Comparison of ENCODE assay signal across 18 mouse cellular contexts in the genomic region with DNA sequence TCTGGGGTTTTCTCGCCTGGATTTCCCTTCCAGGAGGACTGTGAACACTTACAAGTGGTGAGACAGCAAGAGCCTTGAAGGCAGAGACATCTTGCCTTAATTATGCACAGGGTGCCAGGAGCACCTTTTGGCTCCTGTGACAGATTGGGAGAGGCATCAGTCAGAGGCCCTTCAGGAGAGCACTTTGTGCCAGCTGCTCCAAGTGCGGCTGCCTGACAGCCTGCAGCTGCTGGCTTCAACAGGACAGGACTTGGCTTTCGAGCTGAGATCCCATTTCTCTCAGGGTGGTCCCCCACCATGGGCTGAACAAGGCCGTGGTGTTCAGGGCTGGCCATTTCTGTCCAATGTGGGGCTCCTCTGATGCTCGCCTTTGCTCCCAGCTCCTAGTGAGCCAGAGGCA.
A peak's percentile ranks its signal among the peaks of the same experiment; 100 is the strongest.
DNase-seq lines count a peak whose midpoint lies in the region; ATAC-seq and TF ChIP-seq lines count a peak whose summit lies in the region.
"Had no signal": no experiment of that assay in that cellular context is flagged by ENCODE, and none has a peak within 500 bp of the region (broad histone marks: within the 10 kb centered on the region; RNA-seq: fewer than 3 reads in every experiment).

No protein-coding gene starts in this region.

- TF ChIP-seq EP300 in lung, postnatal 0 days (IDR thresholded peaks at IDR 0.05): no peak

- no peak overlapping the region for H3K9ac ChIP-seq in hindbrain, embryonic 11.5 days (ENCODE audit: low read depth, low read length)
- no peak overlapping the region for H3K9ac ChIP-seq in lung, embryonic 16.5 days (ENCODE audit: low read length)
- no peak overlapping the region for H3K9ac ChIP-seq in lung, postnatal 0 days (replicated peaks; ENCODE audit: low read depth)
- H3K9ac ChIP-seq: embryonic facial prominence, embryonic 15.5 days; liver, embryonic 14.5 days had no signal

- H3K27me3 ChIP-seq in hindbrain, embryonic 11.5 days (ENCODE audit: control insufficient read depth, insufficient read depth, low read length): peaks cover 2% of the 10 kb centered on the region; the same call in 1 of the 2 replicates
- H3K27me3 ChIP-seq in hindbrain, embryonic 10.5 days (ENCODE audit: insufficient read depth, poor library complexity, severe bottlenecking): peaks cover 87% of the 10 kb centered on the region
- H3K27me3 ChIP-seq in lung, embryonic 16.5 days (ENCODE audit: control insufficient read depth, insufficient read depth, low read depth, low read length): peaks cover 2% of the 10 kb centered on the region; the same call in 1 of the 2 replicates
- H3K27me3 ChIP-seq in lung, postnatal 0 days (replicated peaks; ENCODE audit: insufficient read depth, low read length): no peaks in the 10 kb centered on the region
- peaks cover 91% of the 10 kb centered on the region for H3K27me3 ChIP-seq in embryonic facial prominence, embryonic 10.5 days (replicated peaks; ENCODE audit: low read depth, poor library complexity, severe bottlenecking)

- no peak overlapping the region for H3K27ac ChIP-seq in hindbrain, embryonic 11.5 days (ENCODE audit: low read depth, low read length)
- no peak overlapping the region for H3K27ac ChIP-seq in hindbrain, embryonic 10.5 days
- no peak overlapping the region for H3K27ac ChIP-seq in lung, embryonic 16.5 days (ENCODE audit: low read length)
- no peak overlapping the region for H3K27ac ChIP-seq in lung, postnatal 0 days (ENCODE audit: low read length)
- H3K27ac ChIP-seq in embryonic facial prominence, embryonic 10.5 days (replicated peaks): no peak overlapping the region
- H3K27ac ChIP-seq: embryonic facial prominence, embryonic 15.5 days; liver, embryonic 14.5 days had no signal

- H3K9me3 ChIP-seq in hindbrain, embryonic 11.5 days (ENCODE audit: control insufficient read depth, low read length): no peaks in the 10 kb centered on the region
- no peaks in the 10 kb centered on the region for H3K9me3 ChIP-seq in hindbrain, embryonic 10.5 days
- H3K9me3 ChIP-seq in lung, embryonic 16.5 days (ENCODE audit: control insufficient read depth, low read length): no peaks in the 10 kb centered on the region
- no peaks in the 10 kb centered on the region for H3K9me3 ChIP-seq in lung, postnatal 0 days (ENCODE audit: low read length)
- H3K9me3 ChIP-seq in embryonic facial prominence, embryonic 10.5 days: no peaks in the 10 kb centered on the region
- H3K9me3 ChIP-seq: embryonic facial prominence, embryonic 15.5 days had no signal

- WGBS in hindbrain, embryonic 11.5 days: 51% methylated on average over 5 of the region's 5 CpGs
- 61% methylated on average over 5 of the region's 5 CpGs for WGBS in hindbrain, embryonic 10.5 days
- 44% methylated on average over 5 of the region's 5 CpGs for WGBS in lung, embryonic 16.5 days
- WGBS in lung, postnatal 0 days: 61% methylated on average over 5 of the region's 5 CpGs
- WGBS in embryonic facial prominence, embryonic 10.5 days: 49% methylated on average over 5 of the region's 5 CpGs

- no peak for ATAC-seq in hindbrain, embryonic 11.5 days (ENCODE audit: low FRiP score)
- peak; percentile 57; the same call in 1 of the 2 replicates for ATAC-seq in lung, embryonic 16.5 days (ENCODE audit: low read depth)
- ATAC-seq in lung, postnatal 0 days: no peak

- TF ChIP-seq CTCF in lung, postnatal 0 days (IDR thresholded peaks at IDR 0.05): no peak

- no peak overlapping the region for H3K4me3 ChIP-seq in hindbrain, embryonic 11.5 days (ENCODE audit: low read depth, low read length)
- H3K4me3 ChIP-seq in hindbrain, embryonic 10.5 days: no peak overlapping the region
- H3K4me3 ChIP-seq in lung, embryonic 16.5 days (ENCODE audit: low read length): no peak overlapping the region
- no peak overlapping the region for H3K4me3 ChIP-seq in lung, postnatal 0 days (ENCODE audit: low read depth, low read length)
- H3K4me3 ChIP-seq in embryonic facial prominence, embryonic 10.5 days: no peak overlapping the region
- H3K4me3 ChIP-seq: embryonic facial prominence, embryonic 15.5 days had no signal

- DNase-seq in embryo, embryonic 10.5 days (ENCODE audit: low spot score): peak; percentile 9
- DNase-seq in embryo, embryonic 9.5 days (ENCODE audit: extremely low spot score): no peak
- DNase-seq in hindbrain, embryonic 11.5 days (ENCODE audit: low spot score): peak; percentile 9
- no peak for DNase-seq in hindbrain, embryonic 10.5 days (ENCODE audit: low spot score)
- DNase-seq in lung, postnatal 0 days (ENCODE audit: low spot score): no peak
- DNase-seq in embryonic facial prominence, embryonic 10.5 days (ENCODE audit: low spot score): peak; percentile 11
- DNase-seq in urinary bladder, postnatal 14 days (ENCODE audit: low spot score): no peak
- DNase-seq: adrenal gland, postnatal 25 days; cerebellum, adult 2 months; gastrocnemius, postnatal 36 days; kidney, adult 11 months; kidney, postnatal 25 days; lung, postnatal 36 days; right cerebral cortex, postnatal 14 days; spleen, adult 18-20 months had no signal

- H3K36me3 ChIP-seq in hindbrain, embryonic 11.5 days (ENCODE audit: control insufficient read depth, insufficient read depth, low read length): no peaks in the 10 kb centered on the region
- no peaks in the 10 kb centered on the region for H3K36me3 ChIP-seq in hindbrain, embryonic 10.5 days
- H3K36me3 ChIP-seq in lung, embryonic 16.5 days (ENCODE audit: control insufficient read depth, insufficient read depth, low read length): no peaks in the 10 kb centered on the region
- H3K36me3 ChIP-seq in lung, postnatal 0 days (ENCODE audit: insufficient read depth, low read length): no peaks in the 10 kb centered on the region
- no peaks in the 10 kb centered on the region for H3K36me3 ChIP-seq in embryonic facial prominence, embryonic 10.5 days (replicated peaks)
- H3K36me3 ChIP-seq: embryonic facial prominence, embryonic 15.5 days had no signal

- no peak overlapping the region for H3K4me2 ChIP-seq in hindbrain, embryonic 11.5 days (replicated peaks; ENCODE audit: low read depth, low read length)
- no peak overlapping the region for H3K4me2 ChIP-seq in lung, embryonic 16.5 days (ENCODE audit: low read depth, low read length)
- H3K4me2 ChIP-seq in lung, postnatal 0 days (replicated peaks; ENCODE audit: low read depth, low read length): no peak overlapping the region
- H3K4me2 ChIP-seq: embryonic facial prominence, embryonic 15.5 days had no signal

- H3K4me1 ChIP-seq in hindbrain, embryonic 11.5 days (replicated peaks; ENCODE audit: control insufficient read depth, insufficient read depth, low read length): no peaks in the 10 kb centered on the region
- H3K4me1 ChIP-seq in hindbrain, embryonic 10.5 days (replicated peaks): peaks cover 24% of the 10 kb centered on the region
- H3K4me1 ChIP-seq in lung, embryonic 16.5 days (replicated peaks; ENCODE audit: control insufficient read depth, insufficient read depth, low read length): peaks cover 13% of the 10 kb centered on the region
- H3K4me1 ChIP-seq in lung, postnatal 0 days (ENCODE audit: insufficient read depth, low read depth, low read length): no peaks in the 10 kb centered on the region
- H3K4me1 ChIP-seq in embryonic facial prominence, embryonic 10.5 days: peaks cover 22% of the 10 kb centered on the region

Comparison
In these comparisons a context has a peak if more than half of its experiments do, and no peak if none do; other contexts are left out.
1. DNase-seq: peak in embryo, embryonic 10.5 days (single experiment), hindbrain, embryonic 11.5 days (single experiment) and embryonic facial prominence, embryonic 10.5 days (single experiment); none in embryo, embryonic 9.5 days (single experiment), hindbrain, embryonic 10.5 days (single experiment), lung, postnatal 0 days (single experiment) and urinary bladder, postnatal 14 days (single experiment).